17 mouse cellular contexts compared by ENCODE assay signal in the genomic region with DNA sequence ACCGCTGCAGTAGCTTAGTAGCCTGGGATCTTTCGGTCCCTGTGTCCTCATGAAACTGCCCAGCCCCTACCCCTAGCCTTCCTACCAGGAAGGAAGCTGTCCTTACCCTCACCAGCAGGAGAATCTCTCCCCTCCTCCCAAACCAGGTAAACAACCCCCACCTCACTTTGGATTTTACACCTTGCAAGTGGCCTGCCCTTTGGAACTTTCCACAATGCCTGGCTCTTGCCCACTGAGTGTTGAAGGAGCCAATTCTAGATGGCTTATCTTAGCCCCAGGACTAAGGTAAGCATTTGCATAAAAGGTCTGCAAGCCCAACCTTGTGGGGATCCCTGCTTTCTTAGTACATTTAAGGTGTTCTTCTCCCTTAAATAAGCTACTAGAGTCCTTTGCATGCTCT. TPM values are rescaled to one million over a fixed set of nuclear protein-coding genes. Genes with fewer than 3 reads are reported as not detected.
A peak's percentile ranks its signal among the peaks of the same experiment; 100 is the strongest.
DNase-seq lines count a peak whose midpoint lies in the region; ATAC-seq and TF ChIP-seq lines count a peak whose summit lies in the region.
"Had no signal": no experiment of that assay in that cellular context is flagged by ENCODE, and none has a peak within 500 bp of the region (broad histone marks: within the 10 kb centered on the region; RNA-seq: fewer than 3 reads in every experiment).

No protein-coding gene starts in this region.

- 76% methylated on average over 2 of the region's 2 CpGs for WGBS in heart, embryonic 15.5 days
- WGBS in lung, embryonic 16.5 days = 58% methylated on average over 2 of the region's 2 CpGs
- WGBS in stomach, postnatal 0 days = 49% methylated on average over 2 of the region's 2 CpGs

- no peak overlapping the region for H3K27ac ChIP-seq in heart, embryonic 15.5 days
- H3K27ac ChIP-seq in lung, embryonic 16.5 days (ENCODE audit: low read length) = no peak overlapping the region
- H3K27ac ChIP-seq in stomach, postnatal 0 days (replicated peaks) = peak overlapping the region; percentile 82
- H3K27ac ChIP-seq: embryonic facial prominence, embryonic 15.5 days; limb, embryonic 15.5 days; midbrain, embryonic 15.5 days; neural tube, embryonic 12.5 days had no signal

- no peak for ATAC-seq in heart, embryonic 15.5 days (replicated peaks; ENCODE audit: insufficient number of reproducible peaks, insufficient read depth, low FRiP score, low read depth)
- no peak for ATAC-seq in lung, embryonic 16.5 days (ENCODE audit: low read depth)
- no peak for ATAC-seq in stomach, postnatal 0 days (ENCODE audit: low FRiP score, low TSS enrichment)
- no peak for ATAC-seq in megakaryocyte, adult 5-6 weeks (ENCODE audit: poor library complexity, severe bottlenecking)
- ATAC-seq: forebrain, embryonic 16.5 days; midbrain, embryonic 15.5 days had no signal

- no peak for TF ChIP-seq EP300 in stomach, postnatal 0 days (optimal IDR thresholded peaks at IDR 0.05)

- no peak overlapping the region for H3K4me2 ChIP-seq in heart, embryonic 15.5 days
- peak overlapping the region; percentile 58 for H3K4me2 ChIP-seq in lung, embryonic 16.5 days (ENCODE audit: low read depth, low read length)
- H3K4me2 ChIP-seq in stomach, postnatal 0 days (replicated peaks; ENCODE audit: low read depth) = peak overlapping the region; percentile 71

- H3K9me3 ChIP-seq in heart, embryonic 15.5 days (replicated peaks) = no peaks in the 10 kb centered on the region
- H3K9me3 ChIP-seq in lung, embryonic 16.5 days (ENCODE audit: control insufficient read depth, low read length) = no peaks in the 10 kb centered on the region
- H3K9me3 ChIP-seq in stomach, postnatal 0 days (ENCODE audit: control insufficient read depth, low read length) = no peaks in the 10 kb centered on the region
- H3K9me3 ChIP-seq: embryonic facial prominence, embryonic 15.5 days; limb, embryonic 15.5 days; midbrain, embryonic 15.5 days; neural tube, embryonic 12.5 days had no signal

- H3K36me3 ChIP-seq in heart, embryonic 15.5 days = no peaks in the 10 kb centered on the region
- no peaks in the 10 kb centered on the region for H3K36me3 ChIP-seq in lung, embryonic 16.5 days (ENCODE audit: control insufficient read depth, insufficient read depth, low read length)
- no peaks in the 10 kb centered on the region for H3K36me3 ChIP-seq in stomach, postnatal 0 days (ENCODE audit: control insufficient read depth, insufficient read depth, low read length)
- H3K36me3 ChIP-seq: embryonic facial prominence, embryonic 15.5 days; limb, embryonic 15.5 days; midbrain, embryonic 15.5 days; neural tube, embryonic 12.5 days had no signal

- H3K4me1 ChIP-seq in heart, embryonic 15.5 days (replicated peaks) = peaks cover 13% of the 10 kb centered on the region
- 0 out of 2 replicates have a peak, but pooled peaks cover 3% of the 10 kb centered on the region for H3K4me1 ChIP-seq in lung, embryonic 16.5 days (replicated peaks; ENCODE audit: control insufficient read depth, insufficient read depth, low read length)
- no peaks in the 10 kb centered on the region for H3K4me1 ChIP-seq in stomach, postnatal 0 days (replicated peaks; ENCODE audit: control insufficient read depth, insufficient read depth)

- no peak for TF ChIP-seq CTCF in stomach, postnatal 0 days (IDR thresholded peaks at IDR 0.05; ENCODE audit: low read depth)

- H3K27me3 ChIP-seq in heart, embryonic 15.5 days = peaks cover 53% of the 10 kb centered on the region
- peaks cover 25% of the 10 kb centered on the region for H3K27me3 ChIP-seq in lung, embryonic 16.5 days (ENCODE audit: control insufficient read depth, insufficient read depth, low read depth, low read length)
- no peaks in the 10 kb centered on the region; the same call in 1 of the 2 replicates for H3K27me3 ChIP-seq in stomach, postnatal 0 days (ENCODE audit: control insufficient read depth, insufficient read depth, low read length)

- H3K4me3 ChIP-seq in heart, embryonic 15.5 days = peak overlapping the region; percentile 51; the same call in 1 of the 2 replicates
- H3K4me3 ChIP-seq in lung, embryonic 16.5 days (ENCODE audit: low read length) = peak overlapping the region; percentile 52
- H3K4me3 ChIP-seq in stomach, postnatal 0 days (ENCODE audit: low read depth, low read length) = peak overlapping the region; percentile 55

- H3K9ac ChIP-seq in heart, embryonic 15.5 days = no peak overlapping the region
- H3K9ac ChIP-seq in lung, embryonic 16.5 days (ENCODE audit: low read length) = no peak overlapping the region
- H3K9ac ChIP-seq in stomach, postnatal 0 days (ENCODE audit: low read length) = peak overlapping the region; percentile 70
- H3K9ac ChIP-seq: embryonic facial prominence, embryonic 15.5 days; midbrain, embryonic 15.5 days; neural tube, embryonic 12.5 days had no signal

- no peak for DNase-seq in heart, postnatal 4 days
- DNase-seq in lung, postnatal 4 days = no peak
- peak; percentile 65 to 75 for DNase-seq in kidney, postnatal 36 days
- DNase-seq in stomach, postnatal 0 days (ENCODE audit: low spot score) = no peak
- no peak for DNase-seq in right cerebral cortex, postnatal 36 days (ENCODE audit: low spot score in 2 of 2)
- DNase-seq: adrenal gland, postnatal 10 days; cerebellum, postnatal 25 days; gastrocnemius, postnatal 14 days; thymus, adult 2 months had no signal

RNA-seq across cellular contexts. Expression of a gene that starts 1.3 kb away (rescaled TPM):
- polyA plus RNA-seq in heart, embryonic 15.5 days (2015; fragmentation: Nextera tagmentation; extraction: Ambion mirVana) = 0.29 and 0.96 TPM in 2 replicates
- not detected for total RNA-seq in heart, postnatal 4 days (2021)
- 12.0 and 15.4 TPM in 2 replicates for polyA plus RNA-seq in lung, embryonic 16.5 days (2015; fragmentation: Nextera tagmentation; extraction: Ambion mirVana)
- 59.1 and 62.1 TPM in 2 replicates for polyA plus RNA-seq in stomach, postnatal 0 days (2015; fragmentation: Nextera tagmentation; extraction: Ambion mirVana)
- total RNA-seq in megakaryocyte, adult 5-6 weeks (2015) = not detected in 2 replicates
- total RNA-seq in megakaryocyte, adult 5-6 weeks (2017) = not detected in 2 replicates
- total RNA-seq: gastrocnemius, postnatal 14 days had no signal

Comparison
In these comparisons a context has a peak if more than half of its experiments do, and no peak if none do; other contexts are left out.
1. DNase-seq: peak in kidney, postnatal 36 days (2 of 2); none in heart, postnatal 4 days (single experiment), lung, postnatal 4 days (0 of 2), stomach, postnatal 0 days (single experiment) and right cerebral cortex, postnatal 36 days (0 of 2).
2. Peak in every context shown above with its lines, with median percentiles within 50 percentile points of each other: H3K4me3 ChIP-seq.